Mouse (Mus musculus) limb, embryonic 13.5 days (tissue): ENCODE measurements around the gene Yrdc. TPM values are rescaled to one million over a fixed set of nuclear protein-coding genes. Genes with fewer than 3 reads are reported as not detected.

Experiments
- ATAC-seq: fragments of 200-750 bp; cut with Nextera tagmentation; 2 replicates; pipeline ENCODE4 v1.8.0; 2017; ENCODE audit warnings: low read depth, moderate number of reproducible peaks, moderate TSS enrichment; ENCODE audit not compliant: low FRiP score
- H3K27ac ChIP-seq: fragments of 300-500 bp; sonication (generic); 2 replicates; pipeline ENCODE4 v1.5.1; 2015; ENCODE audit warnings: inconsistent platforms, mild to moderate bottlenecking, moderate library complexity
- H3K27me3 ChIP-seq: fragments of 300-500 bp; sonication (generic); 2 replicates; pipeline ENCODE4 v1.6.1; 2015; ENCODE audit warnings: mild to moderate bottlenecking, inconsistent platforms
- H3K36me3 ChIP-seq: fragments of 300-500 bp; sonication (generic); 2 replicates; pipeline ENCODE4 v1.6.1; 2015; ENCODE audit warnings: inconsistent platforms, mild to moderate bottlenecking, moderate library complexity
- H3K4me1 ChIP-seq: fragments of 300-500 bp; sonication (generic); 2 replicates; pipeline ENCODE4 v1.6.1; 2015; ENCODE audit warnings: inconsistent platforms
- H3K4me2 ChIP-seq: fragments of 300-500 bp; sonication (generic); replicated peaks from 2 replicates; pipeline ENCODE4 v1.6.1; 2015; ENCODE audit warnings: inconsistent platforms, mild to moderate bottlenecking, moderate library complexity
- H3K4me3 ChIP-seq: fragments of 300-500 bp; sonication (generic); 2 replicates; pipeline ENCODE4 v1.5.1; 2015; ENCODE audit warnings: moderate library complexity, mild to moderate bottlenecking, inconsistent platforms
- H3K9ac ChIP-seq: fragments of 300-500 bp; sonication (generic); 2 replicates; pipeline ENCODE4 v1.6.1; 2015; ENCODE audit warnings: mild to moderate bottlenecking, inconsistent platforms
- H3K9me3 ChIP-seq: fragments of 300-500 bp; sonication (generic); 2 replicates; pipeline ENCODE4 v1.6.1; 2016; ENCODE audit warnings: inconsistent platforms
- WGBS: fragments of 180-500 bp; shearing (Covaris S2); methylation state at CpG from one replicate; pipeline ENCODE4 v1.1.7; 2015; 5-methylcytosine and 5-hydroxymethylcytosine counted together
- polyA plus RNA-seq: library from polyadenylated mRNA; unstranded; fragments of >200 nt; fragmentation: Nextera tagmentation; extraction: Ambion mirVana; gene quantifications from 2 replicates; pipeline ENCODE4 v1.2.1, GENCODE M21; 2015

Gene Yrdc
- polyA plus RNA-seq, 1 experiment from 2014 or later: 32.1 TPM

- H3K9me3 ChIP-seq: no peaks in the 10 kb centered on the region
- peaks cover 9% of the 10 kb centered on the region; the same call in 1 of the 2 replicates for H3K4me1 ChIP-seq
- H3K4me2 ChIP-seq: no peak overlapping the region
- H3K27ac ChIP-seq: no peak overlapping the region
- ATAC-seq: no peak
- H3K36me3 ChIP-seq: peaks cover 35% of the 10 kb centered on the region
- no peak overlapping the region for H3K9ac ChIP-seq
- 69% methylated on average over 5 of the region's 5 CpGs for WGBS
- no peak overlapping the region for H3K4me3 ChIP-seq
- peaks cover 33% of the 10 kb centered on the region for H3K27me3 ChIP-seq
These were observed 7.9 kb downstream of the Yrdc start for GRCm38 (mm10) chr4:124858370-124858769.

GRCm38 (mm10) chr4:124860446-124860845 is 10.0 kb downstream of the Yrdc start:
- H3K4me2 ChIP-seq: no peak overlapping the region
- H3K4me3 ChIP-seq: no peak overlapping the region
- H3K9me3 ChIP-seq: no peaks in the 10 kb centered on the region
- peaks cover 18% of the 10 kb centered on the region for H3K36me3 ChIP-seq
- peaks cover 9% of the 10 kb centered on the region; the same call in 1 of the 2 replicates for H3K4me1 ChIP-seq
- 16% methylated on average over 7 of the region's 7 CpGs for WGBS
- peaks cover 45% of the 10 kb centered on the region for H3K27me3 ChIP-seq
- H3K9ac ChIP-seq: no peak overlapping the region
- no peak for ATAC-seq
- no peak overlapping the region for H3K27ac ChIP-seq

- Histone ChIP-seq H3K9me3 (no peaks in the 10 kb centered on the region), H3K36me3 (peaks cover 7% of the 10 kb centered on the region), H3K4me2 (peak within 1 kb of the TSS; percentile 88), H3K9ac (peak within 1 kb of the TSS; percentile 62), H3K4me3 (peak within 1 kb of the TSS; percentile 54), H3K27ac (no peak within 1 kb of the TSS), H3K27me3 (peaks cover 45% of the 10 kb centered on the region), H3K4me1 (peaks cover 9% of the 10 kb centered on the region; the same call in 1 of the 2 replicates)
- peak; percentile 31; the same call in 1 of the 2 replicates for ATAC-seq
- 3% methylated on average over 53 of the region's 77 CpGs for WGBS
These were observed 11.1 kb downstream of the Yrdc start, which contains the start of gene Maneal for GRCm38 (mm10) chr4:124861283-124862188. Gene Maneal, minus strand, starts transcription at chr4:124862171.

- Histone ChIP-seq H3K27me3 (no peaks in the 10 kb centered on the region), H3K4me2 (no peak overlapping the region), H3K4me1 (no peaks in the 10 kb centered on the region), H3K36me3 (no peaks in the 10 kb centered on the region), H3K9ac (no peak overlapping the region), H3K9me3 (peaks cover 4% of the 10 kb centered on the region; the same call in 1 of the 2 replicates), H3K4me3 (no peak overlapping the region), H3K27ac (no peak overlapping the region)
- 77% methylated on average over 1 of the region's 1 CpGs for WGBS
- no peak for ATAC-seq
These were observed 22.2 kb downstream of the Yrdc start for GRCm38 (mm10) chr4:124872719-124873118.

GRCm38 (mm10) chr4:124880599-124880998 is 30.1 kb downstream of the Yrdc start, which contains the start of gene Epha10:
Gene Epha10, plus strand, starts transcription at chr4:124880899.
- peaks cover 15% of the 10 kb centered on the region for H3K4me1 ChIP-seq
- H3K27ac ChIP-seq: no peak within 1 kb of the TSS
- H3K4me3 ChIP-seq: peak within 1 kb of the TSS; percentile 38
- no peaks in the 10 kb centered on the region for H3K9me3 ChIP-seq
- WGBS: 5% methylated on average over 11 of the region's 11 CpGs
- H3K27me3 ChIP-seq: peaks cover 70% of the 10 kb centered on the region
- no peaks in the 10 kb centered on the region for H3K36me3 ChIP-seq
- no peak for ATAC-seq
- H3K9ac ChIP-seq: no peak within 1 kb of the TSS
- peak within 1 kb of the TSS; percentile 63 for H3K4me2 ChIP-seq

GRCm38 (mm10) chr4:124881341-124881908 is 30.9 kb downstream of the Yrdc start:
- WGBS: under 1% methylated on average over 37 of the region's 37 CpGs
- no peaks in the 10 kb centered on the region for H3K36me3 ChIP-seq

GRCm38 (mm10) chr4:124882151-124882729 is 31.8 kb downstream of the Yrdc start:
- Histone ChIP-seq H3K9ac (no peak overlapping the region), H3K4me1 (peaks cover 15% of the 10 kb centered on the region), H3K4me3 (peak overlapping the region; percentile 38), H3K27ac (no peak overlapping the region), H3K27me3 (peaks cover 85% of the 10 kb centered on the region), H3K4me2 (peak overlapping the region; percentile 63), H3K9me3 (no peaks in the 10 kb centered on the region), H3K36me3 (no peaks in the 10 kb centered on the region)
- ATAC-seq: no peak
- WGBS: 2% methylated on average over 37 of the region's 37 CpGs

More at GRCm38 (mm10) chr4:124881341-124881908, 30.9 kb downstream of the Yrdc start:
- Histone ChIP-seq H3K4me3 (peak overlapping the region; percentile 38), H3K9me3 (no peaks in the 10 kb centered on the region), H3K4me2 (peak overlapping the region; percentile 63), H3K27ac (no peak overlapping the region), H3K9ac (no peak overlapping the region), H3K27me3 (peaks cover 78% of the 10 kb centered on the region), H3K4me1 (peaks cover 15% of the 10 kb centered on the region)
- ATAC-seq: 0 out of 2 replicates have a peak, but pooled peaks have one; percentile 57

- no peak overlapping the region for H3K4me2 ChIP-seq
These were observed 38.2 kb downstream of the Yrdc start for GRCm38 (mm10) chr4:124888702-124889101.

GRCm38 (mm10) chr4:124889935-124890334 is 39.5 kb downstream of the Yrdc start:
- Histone ChIP-seq H3K4me3 (no peak overlapping the region), H3K9me3 (no peaks in the 10 kb centered on the region), H3K9ac (no peak overlapping the region), H3K36me3 (no peaks in the 10 kb centered on the region), H3K4me2 (no peak overlapping the region), H3K27ac (no peak overlapping the region), H3K4me1 (peaks cover 6% of the 10 kb centered on the region), H3K27me3 (peaks cover 93% of the 10 kb centered on the region)
- no peak for ATAC-seq
- WGBS: 94% methylated on average over 2 of the region's 2 CpGs

More at GRCm38 (mm10) chr4:124888702-124889101, 38.2 kb downstream of the Yrdc start:
- WGBS: 71% methylated on average over 7 of the region's 7 CpGs
- H3K27ac ChIP-seq: no peak overlapping the region
- H3K9ac ChIP-seq: no peak overlapping the region
- peaks cover 93% of the 10 kb centered on the region for H3K27me3 ChIP-seq
- H3K4me3 ChIP-seq: no peak overlapping the region
- no peak for ATAC-seq
- H3K4me1 ChIP-seq: no peaks in the 10 kb centered on the region
- H3K9me3 ChIP-seq: no peaks in the 10 kb centered on the region
- H3K36me3 ChIP-seq: no peaks in the 10 kb centered on the region

- Histone ChIP-seq H3K27me3 (peaks cover 93% of the 10 kb centered on the region), H3K4me1 (peaks cover 7% of the 10 kb centered on the region), H3K4me2 (no peak overlapping the region), H3K9ac (no peak overlapping the region), H3K27ac (no peak overlapping the region), H3K4me3 (no peak overlapping the region), H3K36me3 (no peaks in the 10 kb centered on the region), H3K9me3 (no peaks in the 10 kb centered on the region)
- 40% methylated on average over 5 of the region's 5 CpGs for WGBS
- ATAC-seq: no peak
These were observed 40.4 kb downstream of the Yrdc start for GRCm38 (mm10) chr4:124890831-124891230.

- no peak for ATAC-seq
- H3K27ac ChIP-seq: no peak overlapping the region
- H3K4me3 ChIP-seq: no peak overlapping the region
- no peaks in the 10 kb centered on the region for H3K9me3 ChIP-seq
- WGBS: 29% methylated on average over 6 of the region's 6 CpGs
- H3K4me2 ChIP-seq: no peak overlapping the region
- H3K9ac ChIP-seq: no peak overlapping the region
- peaks cover 7% of the 10 kb centered on the region for H3K4me1 ChIP-seq
- H3K27me3 ChIP-seq: peaks cover 92% of the 10 kb centered on the region
- H3K36me3 ChIP-seq: no peaks in the 10 kb centered on the region
These were observed 43.3 kb downstream of the Yrdc start for GRCm38 (mm10) chr4:124893769-124894168.
